Mouse (Mus musculus): ENCODE data around the gene Defb5.

DNA sequence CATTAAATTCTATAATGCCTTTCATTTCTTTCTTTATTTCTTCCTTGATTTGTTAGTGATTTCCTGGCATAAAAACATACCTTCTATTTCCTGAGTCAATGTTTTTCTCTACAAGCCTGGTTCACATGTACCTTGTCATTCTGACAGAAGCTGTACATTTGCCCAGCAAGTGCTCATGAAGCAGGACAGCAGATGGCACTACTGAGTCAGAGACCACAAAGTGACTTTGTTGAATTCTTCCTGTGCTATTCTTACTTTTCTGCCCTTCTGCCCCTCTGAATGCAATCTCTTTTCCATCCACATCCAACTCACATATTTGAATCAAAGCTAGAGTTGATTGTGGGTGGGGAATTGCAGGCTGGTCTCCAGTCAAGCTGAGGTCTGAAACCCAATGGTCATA lies 10.8 kb downstream of the Defb5 start:
- TF ChIP-seq CTCF (conservative IDR thresholded peaks at IDR 0.05; ENCODE audit: low read length) (peak; percentile 35), NANOG (IDR thresholded peaks at IDR 0.05; ENCODE audit: borderline replicate concordance, low read length) (no peak), POU5F1 (IDR thresholded peaks at IDR 0.05; ENCODE audit: borderline replicate concordance, low read length) (no peak)

Data from E14TG2a.4 (cell line).